Mouse (Mus musculus) heart, adult 2 months (tissue): Measurements from ENCODE around the gene Gm7075. TPM values are rescaled to one million over a fixed set of nuclear protein-coding genes. Genes with fewer than 3 reads are reported as not detected.
A peak's percentile ranks its signal among the peaks of the same experiment; 100 is the strongest.
"Not testable (repeated sequence)": the region's sequence is repeated elsewhere in the genome, so short reads cannot be mapped to it uniquely, and the experiment has no call there.

Experiments
- DNase-seq, 2 experiments: peaks; one replicate each; pipeline ENCODE4 v3.0.0; 2021
- H3K27ac ChIP-seq: fragments of 200-600 bp; 2 replicates; pipeline ENCODE4 v1.8.1; 2022
- H3K27me3 ChIP-seq: fragments of 200-500 bp; 2 replicates; pipeline ENCODE4 v1.6.1; 2012; ENCODE audit warnings: mild to moderate bottlenecking, low read length, inconsistent platforms, mixed read lengths; ENCODE audit not compliant: control insufficient read depth, insufficient read depth
- H3K36me3 ChIP-seq: fragments of 200-500 bp; 2 replicates; pipeline ENCODE4 v1.6.1; 2012; ENCODE audit warnings: low read length, inconsistent platforms; ENCODE audit not compliant: control insufficient read depth, insufficient read depth
- H3K4me1 ChIP-seq: fragments of 200-500 bp; 2 replicates; pipeline ENCODE4 v1.6.1; 2011; ENCODE audit warnings: low read length; ENCODE audit not compliant: control insufficient read depth, insufficient read depth
- H3K4me3 ChIP-seq: fragments of 200-600 bp; 2 replicates; pipeline ENCODE4 v1.8.1; 2022
- H3K79me2 ChIP-seq: fragments of 200-500 bp; replicated peaks from 2 replicates; pipeline ENCODE4 v1.6.1; 2012; ENCODE audit warnings: mild to moderate bottlenecking, inconsistent platforms, low read length, moderate library complexity, mixed read lengths; ENCODE audit not compliant: control insufficient read depth, insufficient read depth
- H3K9ac ChIP-seq: fragments of 200-500 bp; 2 replicates; pipeline ENCODE4 v1.6.1; 2012; ENCODE audit warnings: low read depth, mild to moderate bottlenecking, control low read depth, inconsistent platforms, low read length, mixed read lengths
- CTCF ChIP-seq: fragments of 200-600 bp; IDR thresholded peaks from 2 replicates; pipeline ENCODE4 v1.8.1; 2022; ENCODE audit warnings: antibody characterized with exemption, mild to moderate bottlenecking, moderate library complexity
- EP300 ChIP-seq: fragments of 200-500 bp; IDR thresholded peaks from 2 replicates; pipeline ENCODE4 v1.6.1; 2011; ENCODE audit warnings: low read depth, low read length, control low read depth; ENCODE audit not compliant: insufficient read depth
- POLR2A ChIP-seq: fragments of 200-500 bp; IDR thresholded peaks from 2 replicates; pipeline ENCODE4 v1.6.1; 2011; ENCODE audit warnings: mild to moderate bottlenecking, low read depth, low read length, control low read depth; ENCODE audit not compliant: insufficient read depth
- WGBS: fragments of 180-500 bp; shearing (Covaris S2); methylation state at CpG from one replicate; pipeline ENCODE4 v1.1.7; 2018; 5-methylcytosine and 5-hydroxymethylcytosine counted together
- intact Hi-C: fragments of 180-260 bp; cut with DNase I; formaldehyde crosslinking; loops from one replicate; pipeline ENCODE4 v1.15.1; 2025
- long read RNA-seq: library from polyadenylated mRNA; stranded (forward); transcript quantifications from one replicate; pipeline ENCODE4 v2.0.0, GENCODE M21; 2021
- polyA plus RNA-seq: library from polyadenylated mRNA; depleted of rRNA; stranded (reverse); fragments of >200 nt; gene quantifications from 2 replicates; pipeline ENCODE4 v1.2.3, GENCODE M21; 2012; rRNA removed
- total RNA-seq, 2 experiments: library from RNA; stranded (reverse); gene quantifications; 2 replicates each; pipeline ENCODE4 v1.2.3; 2021

The Gm7075 gene
- not detected for total RNA-seq
- polyA plus RNA-seq, result not detected in 2 replicates
- long read RNA-seq, transcript Gm7075-201 (1 exons, 425 nt), result major isoform, 17 of 17 reads
- long read RNA-seq, partial matches to known transcripts, result 0 of 17 reads
- long read RNA-seq, other reads (novel, unspliced or antisense), result 0 of 17 reads

DNA sequence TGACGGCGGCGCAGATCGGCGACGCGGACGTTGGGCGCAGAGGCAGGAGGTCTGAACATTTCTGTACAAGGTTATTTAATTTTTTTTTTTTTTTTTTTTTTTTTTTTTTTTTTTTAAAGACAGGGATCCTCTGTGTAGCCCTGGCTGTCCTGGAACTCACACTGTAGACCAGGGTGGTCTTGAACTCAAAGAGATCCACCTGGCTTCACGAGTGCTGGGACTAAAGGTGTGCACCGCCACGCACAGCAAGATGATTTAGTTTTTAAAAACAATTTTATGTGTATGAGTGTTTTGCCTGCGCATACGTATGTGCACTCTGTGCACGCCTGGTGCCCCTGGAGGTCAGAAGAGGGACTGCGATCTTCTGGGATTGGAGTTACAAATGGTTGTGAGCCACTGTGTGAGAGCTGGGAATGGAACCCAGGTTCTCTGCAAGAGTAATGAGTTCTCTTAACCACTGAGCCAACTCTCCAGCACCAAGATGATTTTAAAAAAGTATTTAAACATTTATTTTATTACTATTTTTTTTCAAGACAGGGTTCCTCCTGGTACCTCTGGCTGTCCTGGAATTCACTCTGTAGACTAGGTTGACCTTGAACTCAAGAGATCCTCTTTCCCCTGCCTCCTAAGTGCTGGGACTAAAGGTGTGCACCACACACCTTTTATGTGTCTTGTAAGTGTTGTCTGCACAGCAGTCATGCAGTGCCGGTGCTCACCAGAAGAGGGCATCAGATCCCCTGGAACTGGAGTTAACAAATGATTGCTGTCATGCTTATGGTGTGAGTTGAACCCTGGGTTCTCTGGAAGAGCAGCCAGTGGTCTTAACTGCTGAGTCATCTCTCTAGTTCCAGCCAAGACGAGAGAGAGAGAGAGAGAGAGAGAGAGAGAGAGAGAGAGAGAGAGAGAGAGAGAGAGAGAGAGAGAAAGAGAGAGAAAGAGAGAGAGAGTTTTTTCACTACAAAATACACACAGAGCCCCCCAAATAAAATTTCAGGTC, at the start of gene Gm7075:
TSS of gene Gm7075 (minus strand) at position 51 of the 997 bp plus-strand sequence.
- Histone ChIP-seq H3K27me3 (no peaks in the 10 kb centered on the region), H3K27ac (no peak within 1 kb of the TSS), H3K4me3 (no peak within 1 kb of the TSS), H3K36me3 (no peaks in the 10 kb centered on the region), H3K79me2 (no peaks in the 10 kb centered on the region), H3K4me1 (no peaks in the 10 kb centered on the region), H3K9ac (no peak within 1 kb of the TSS)
- peak; percentile 18 to 56 for DNase-seq
- WGBS, result 84% methylated on average over 18 of the region's 18 CpGs
- TF ChIP-seq EP300, result no peak
- TF ChIP-seq CTCF, result peak; percentile 65
- intact Hi-C loops, result loop anchor here (2.0 to 5.0 kb wide), 2 partner anchors 57 to 160 kb away; no protein-coding TSS in a partner anchor

- H3K4me3 ChIP-seq, result no peak overlapping the region
- 44% methylated on average over 5 of the region's 5 CpGs for WGBS
- peaks cover 3% of the 10 kb centered on the region; the same call in 1 of the 2 replicates for H3K79me2 ChIP-seq
- H3K9ac ChIP-seq, result no peak overlapping the region
- peaks cover 1% of the 10 kb centered on the region for H3K4me1 ChIP-seq
- no peak for DNase-seq
- 0 out of 2 replicates have a peak overlapping the region, but pooled peaks have one; percentile 9 for H3K27ac ChIP-seq
- TF ChIP-seq POLR2A (no peak), EP300 (no peak), CTCF (no peak)
- no peaks in the 10 kb centered on the region; the same call in none of the 2 replicates for H3K36me3 ChIP-seq
- intact Hi-C loops, result no loop called here
- no peaks in the 10 kb centered on the region for H3K27me3 ChIP-seq
Observed at GRCm38 (mm10) chr10:63460935-63461334, 39.3 kb upstream of the Gm7075 start.

- TF ChIP-seq EP300, result 0 out of 2 replicates have a peak, but pooled peaks have one; percentile 25
- TF ChIP-seq POLR2A, result no peak
- no peak for TF ChIP-seq CTCF
- H3K79me2 ChIP-seq, result peaks cover 3% of the 10 kb centered on the region; the same call in 1 of the 2 replicates
Observed at GRCm38 (mm10) chr10:63457292-63458128, 35.9 kb upstream of the Gm7075 start.

DNA sequence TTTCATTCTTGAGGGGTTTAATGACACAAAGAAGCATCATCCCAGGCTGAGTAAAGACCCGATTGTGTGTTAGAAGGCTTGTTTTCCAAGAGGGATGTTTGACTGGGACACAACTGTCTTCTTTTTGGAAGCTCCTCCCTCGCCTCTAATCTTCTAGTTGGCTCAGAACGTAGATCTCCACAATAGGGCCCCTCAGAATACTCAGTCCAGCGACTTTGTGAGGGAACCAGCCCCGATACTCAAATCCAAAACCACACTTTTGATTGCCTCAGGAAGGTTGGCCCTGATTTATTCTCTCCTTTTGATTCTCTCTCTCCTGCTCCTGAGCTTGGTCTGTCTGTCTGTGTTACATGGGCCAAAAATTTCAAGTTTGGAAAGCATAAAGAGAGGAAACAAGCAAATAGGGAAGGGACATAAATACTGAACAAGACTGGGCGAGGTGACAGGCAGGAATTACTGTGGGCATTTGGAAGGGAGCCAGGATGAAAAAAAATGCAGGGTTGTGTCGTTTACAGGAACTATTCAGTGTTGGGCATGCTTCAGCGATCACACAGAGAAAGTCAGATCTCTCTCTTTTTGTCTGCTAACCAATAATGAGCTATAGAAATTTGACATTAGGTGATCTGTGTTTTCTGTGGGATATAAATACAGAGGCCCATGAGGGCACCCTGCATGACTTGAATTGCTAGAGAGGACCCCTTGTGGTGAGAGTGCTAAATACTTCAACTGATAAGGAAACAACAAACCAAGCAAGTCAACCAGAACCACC, 33.7 kb upstream of the Gm7075 start:
- Histone ChIP-seq H3K79me2 (no peaks in the 10 kb centered on the region), H3K4me3 (no peak overlapping the region), H3K27me3 (no peaks in the 10 kb centered on the region), H3K9ac (no peak overlapping the region), H3K36me3 (peaks cover 3% of the 10 kb centered on the region), H3K27ac (peak overlapping the region; percentile 13; the same call in 1 of the 2 replicates), H3K4me1 (no peaks in the 10 kb centered on the region; the same call in none of the 2 replicates)
- no peak for DNase-seq
- intact Hi-C loops, result no loop called here
- WGBS, result 54% methylated on average over 8 of the region's 8 CpGs
- TF ChIP-seq CTCF, result peak; percentile 43
- no peak for TF ChIP-seq POLR2A

More at GRCm38 (mm10) chr10:63457292-63458128, 35.9 kb upstream of the Gm7075 start:
- Histone ChIP-seq H3K4me3 (peak overlapping the region; percentile 51), H3K9ac (peak overlapping the region; percentile 64), H3K27ac (peak overlapping the region; percentile 90), H3K4me1 (peaks cover 1% of the 10 kb centered on the region), H3K27me3 (no peaks in the 10 kb centered on the region), H3K36me3 (peaks cover 3% of the 10 kb centered on the region)
- intact Hi-C loops, result loop anchor here (2.0 kb wide), 2 partner anchors 19 to 29 kb away; no protein-coding TSS in a partner anchor
- DNase-seq, result peak; percentile 34 to 37
- WGBS, result 8% methylated on average over 17 of the region's 17 CpGs

DNA sequence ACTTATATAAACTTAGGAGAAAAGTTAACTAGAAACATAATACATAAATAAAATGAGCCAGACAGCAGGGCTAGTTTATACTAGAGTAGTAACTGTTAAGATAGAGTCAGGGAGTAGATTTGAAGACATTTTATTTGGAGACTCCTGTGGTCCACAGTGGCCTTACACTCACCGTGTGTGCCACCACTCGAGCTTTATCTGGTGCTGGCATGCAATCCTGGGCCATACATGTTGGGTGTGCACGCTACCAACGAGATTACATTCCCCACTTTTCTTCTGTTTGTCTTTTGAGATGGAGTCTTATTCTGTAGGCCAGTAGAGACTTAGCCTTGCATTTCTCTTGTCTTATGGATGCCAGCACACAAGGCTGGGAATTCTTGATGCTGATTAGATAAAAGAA, 32.3 kb upstream of the Gm7075 start:
- 79% methylated on average over 4 of the region's 4 CpGs for WGBS
- Histone ChIP-seq H3K9ac (no peak overlapping the region), H3K27me3 (no peaks in the 10 kb centered on the region), H3K36me3 (peaks cover 3% of the 10 kb centered on the region), H3K79me2 (no peaks in the 10 kb centered on the region), H3K4me1 (no peaks in the 10 kb centered on the region; the same call in none of the 2 replicates), H3K27ac (no peak overlapping the region), H3K4me3 (no peak overlapping the region)
- DNase-seq, result no peak
- TF ChIP-seq CTCF (no peak), POLR2A (no peak), EP300 (no peak)
- intact Hi-C loops, result no loop called here

- intact Hi-C loops, H3K4me1 ChIP-seq, H3K27me3 ChIP-seq, H3K4me3 ChIP-seq, H3K27ac ChIP-seq, H3K36me3 ChIP-seq, H3K79me2 ChIP-seq, DNase-seq, H3K9ac ChIP-seq: not testable (repeated sequence)
- WGBS, result 73% methylated on average over 13 of the region's 13 CpGs
Observed at GRCm38 (mm10) chr10:63444602-63445387, 23.2 kb upstream of the Gm7075 start.
